Mouse (Mus musculus) embryonic facial prominence, embryonic 11.5 days (tissue): ENCODE data around the gene Mphosph9. TPM values are rescaled to one million over a fixed set of nuclear protein-coding genes. Genes with fewer than 3 reads are reported as not detected.
"Not testable (repeated sequence)": the region's sequence is repeated elsewhere in the genome, so short reads cannot be mapped to it uniquely, and the experiment has no call there.

Source experiments
- ATAC-seq: fragments of 200-750 bp; cut with Nextera tagmentation; replicated peaks from 2 replicates; pipeline ENCODE4 v1.8.0; 2017; ENCODE audit warnings: low read depth; ENCODE audit not compliant: insufficient number of reproducible peaks, low FRiP score, low TSS enrichment
- DNase-seq: peaks from one replicate; pipeline ENCODE4 v3.0.0-alpha.2; 2015; ENCODE audit warnings: low spot score
- H3K27ac ChIP-seq: fragments of 300-500 bp; sonication (generic); replicated peaks from 2 replicates; pipeline ENCODE4 v1.5.1; 2014; ENCODE audit warnings: mild to moderate bottlenecking, low read depth, low read length, control low read depth
- H3K27me3 ChIP-seq: fragments of 300-500 bp; sonication (generic); 2 replicates; pipeline ENCODE4 v1.6.1; 2014; ENCODE audit warnings: mild to moderate bottlenecking, low read length, moderate library complexity, mixed read lengths; ENCODE audit not compliant: control insufficient read depth, insufficient read depth
- H3K36me3 ChIP-seq: fragments of 300-500 bp; sonication (generic); replicated peaks from 2 replicates; pipeline ENCODE4 v1.6.1; 2014; ENCODE audit warnings: low read depth, mild to moderate bottlenecking, low read length, moderate library complexity, mixed read lengths; ENCODE audit not compliant: control insufficient read depth, insufficient read depth
- H3K4me1 ChIP-seq: fragments of 300-500 bp; sonication (generic); 2 replicates; pipeline ENCODE4 v1.6.1; 2014; ENCODE audit warnings: low read length, mixed read lengths; ENCODE audit not compliant: control insufficient read depth, insufficient read depth
- H3K4me2 ChIP-seq: fragments of 300-500 bp; sonication (generic); 2 replicates; pipeline ENCODE4 v1.6.1; 2014; ENCODE audit warnings: low read depth, mild to moderate bottlenecking, control low read depth, low read length, moderate library complexity
- H3K4me3 ChIP-seq: fragments of 300-500 bp; sonication (generic); 2 replicates; pipeline ENCODE4 v1.5.1; 2014; ENCODE audit warnings: low read depth, low read length, control low read depth
- H3K9ac ChIP-seq: fragments of 300-500 bp; sonication (generic); replicated peaks from 2 replicates; pipeline ENCODE4 v1.6.1; 2014; ENCODE audit warnings: mild to moderate bottlenecking, control low read depth, low read length
- H3K9me3 ChIP-seq: fragments of 300-500 bp; sonication (generic); replicated peaks from 2 replicates; pipeline ENCODE4 v1.6.1; 2016; ENCODE audit warnings: mild to moderate bottlenecking, low read length, inconsistent platforms, mixed read lengths; ENCODE audit not compliant: control insufficient read depth
- WGBS: fragments of 180-500 bp; shearing (Covaris S2); extraction: QIAGEN DNeasy Blood & Tissue Kit; methylation state at CpG from one replicate; pipeline ENCODE4 v1.1.7; 2014; 5-methylcytosine and 5-hydroxymethylcytosine counted together
- polyA plus RNA-seq: library from polyadenylated mRNA; unstranded; fragments of >200 nt; fragmentation: Nextera tagmentation; extraction: Ambion mirVana; gene quantifications from 2 replicates; pipeline ENCODE4 v1.2.1, GENCODE M21; 2014

The Mphosph9 gene
- polyA plus RNA-seq, 1 experiment from 2014 or later = 17.4 TPM

GRCm38 (mm10) chr5:124351604-124352003 is 23.8 kb upstream of the Mphosph9 start:
- Histone ChIP-seq H3K4me2 (peak overlapping the region; percentile 90), H3K9ac (peak overlapping the region; percentile 100), H3K4me1 (peaks cover 12% of the 10 kb centered on the region), H3K27me3 (no peaks in the 10 kb centered on the region), H3K9me3 (no peaks in the 10 kb centered on the region), H3K4me3 (peak overlapping the region; percentile 99), H3K27ac (peak overlapping the region; percentile 99), H3K36me3 (peaks cover 10% of the 10 kb centered on the region)
- DNase-seq = peak; percentile 24
- 38% methylated on average over 3 of the region's 3 CpGs for WGBS
- peak; percentile 8; the same call in 1 of the 2 replicates for ATAC-seq

- DNase-seq = peak; percentile 58
- 33% methylated on average over 7 of the region's 7 CpGs for WGBS
- peak overlapping the region; percentile 99 for H3K4me3 ChIP-seq
- no peaks in the 10 kb centered on the region for H3K9me3 ChIP-seq
- H3K36me3 ChIP-seq = peaks cover 12% of the 10 kb centered on the region
- no peaks in the 10 kb centered on the region for H3K27me3 ChIP-seq
- peak; percentile 44 for ATAC-seq
- H3K4me2 ChIP-seq = peak overlapping the region; percentile 90
- peak overlapping the region; percentile 99 for H3K27ac ChIP-seq
- peaks cover 12% of the 10 kb centered on the region for H3K4me1 ChIP-seq
- H3K9ac ChIP-seq = peak overlapping the region; percentile 100
These were observed 23.4 kb upstream of the Mphosph9 start for GRCm38 (mm10) chr5:124351111-124351560.

DNA sequence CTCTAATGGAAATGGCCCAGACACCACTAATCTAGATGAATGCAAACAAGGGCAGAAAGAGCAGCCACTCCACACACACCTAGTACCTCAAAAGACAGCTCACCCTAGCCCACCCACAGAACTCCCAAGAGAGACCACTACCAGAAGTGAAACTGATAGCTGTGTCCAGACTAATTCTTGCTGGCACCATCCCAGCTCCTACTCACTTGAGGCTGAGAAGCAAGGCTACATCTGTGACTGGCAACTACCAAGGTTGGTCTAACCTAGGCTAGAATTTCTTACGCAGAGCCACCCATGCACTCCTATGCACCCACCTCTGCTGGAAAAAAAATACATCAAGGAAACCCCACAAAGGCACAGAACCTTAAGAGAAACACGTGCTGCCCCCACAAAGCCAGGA is 22.6 kb upstream of the Mphosph9 start:
- H3K4me2 ChIP-seq = no peak overlapping the region
- 93% methylated on average over 2 of the region's 2 CpGs for WGBS
- DNase-seq = no peak
- peaks cover 13% of the 10 kb centered on the region for H3K36me3 ChIP-seq
- ATAC-seq = no peak
- peak overlapping the region; percentile 100 for H3K9ac ChIP-seq
- no peak overlapping the region for H3K4me3 ChIP-seq
- H3K27me3 ChIP-seq = no peaks in the 10 kb centered on the region
- no peaks in the 10 kb centered on the region for H3K9me3 ChIP-seq
- peaks cover 12% of the 10 kb centered on the region for H3K4me1 ChIP-seq
- H3K27ac ChIP-seq = no peak overlapping the region; the same call in 1 of the 2 replicates

DNA sequence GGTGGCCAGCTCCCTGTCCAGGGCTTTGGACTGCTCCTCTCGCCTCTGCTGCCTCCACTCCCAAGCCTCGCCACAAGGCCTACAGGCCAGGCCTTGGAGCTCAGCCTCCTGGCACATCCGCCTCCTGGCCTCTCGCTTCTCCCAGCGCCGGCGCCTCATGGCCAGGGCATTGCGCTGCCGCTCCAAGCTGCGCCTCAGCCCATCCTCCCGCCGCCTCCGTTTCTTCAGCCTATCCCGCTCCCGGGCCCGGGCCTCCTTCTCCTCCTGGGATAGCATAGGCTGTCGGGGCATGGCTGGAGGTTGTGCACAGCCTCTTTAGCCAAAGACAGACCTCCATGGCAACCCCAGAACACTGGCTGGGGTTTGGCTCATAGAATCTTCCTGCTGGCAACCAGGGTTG is 21.4 kb upstream of the Mphosph9 start:
- H3K27ac ChIP-seq = no peak overlapping the region
- no peak overlapping the region for H3K4me2 ChIP-seq

GRCm38 (mm10) chr5:124342897-124343296 is 15.1 kb upstream of the Mphosph9 start:
- no peak overlapping the region for H3K4me2 ChIP-seq
- WGBS = 84% methylated on average over 8 of the region's 8 CpGs
- no peaks in the 10 kb centered on the region for H3K4me1 ChIP-seq
- ATAC-seq = no peak
- no peak overlapping the region for H3K9ac ChIP-seq
- no peaks in the 10 kb centered on the region for H3K27me3 ChIP-seq
- no peaks in the 10 kb centered on the region for H3K9me3 ChIP-seq
- H3K36me3 ChIP-seq = peaks cover 7% of the 10 kb centered on the region
- DNase-seq = no peak
- no peak overlapping the region for H3K4me3 ChIP-seq
- no peak overlapping the region for H3K27ac ChIP-seq

More for the DNA sequence above, 21.4 kb upstream of the Mphosph9 start:
- Histone ChIP-seq H3K36me3 (peaks cover 16% of the 10 kb centered on the region), H3K4me1 (peaks cover 12% of the 10 kb centered on the region), H3K9me3 (no peaks in the 10 kb centered on the region), H3K9ac (no peak overlapping the region), H3K4me3 (no peak overlapping the region), H3K27me3 (no peaks in the 10 kb centered on the region)
- DNase-seq (no peak), ATAC-seq (no peak)
- 93% methylated on average over 17 of the region's 17 CpGs for WGBS

DNA sequence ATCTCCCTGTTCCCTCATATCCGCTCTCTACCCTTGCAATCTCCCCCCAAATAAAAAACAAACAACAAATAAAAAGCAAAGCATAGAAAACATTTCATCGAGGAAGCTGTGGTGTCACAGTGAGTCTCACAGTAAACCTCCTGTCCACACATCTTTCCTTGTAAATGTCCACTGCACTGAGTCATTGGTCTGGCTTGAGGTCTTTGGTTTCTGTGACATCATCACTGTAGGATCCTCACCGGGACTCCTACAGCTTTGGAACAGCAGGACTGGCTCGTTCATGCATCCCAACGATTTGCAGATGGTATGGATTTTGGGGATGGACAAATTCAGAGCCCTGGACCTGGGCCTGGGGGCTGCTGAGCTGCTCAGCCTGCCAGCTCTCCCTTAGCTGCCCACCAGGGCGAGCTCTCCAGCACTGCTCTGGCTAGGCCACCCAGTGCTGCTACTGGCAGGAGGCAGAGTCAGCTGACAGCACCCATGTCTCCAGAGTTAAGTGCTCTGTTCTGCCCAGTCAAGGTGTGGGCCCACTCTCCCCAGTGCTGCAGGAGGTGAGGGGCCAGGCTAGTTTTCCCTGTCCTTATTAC is 14.1 kb upstream of the Mphosph9 start:
- H3K27ac ChIP-seq, H3K4me1 ChIP-seq, H3K9ac ChIP-seq, H3K27me3 ChIP-seq, H3K4me3 ChIP-seq, H3K4me2 ChIP-seq, H3K36me3 ChIP-seq, H3K9me3 ChIP-seq, DNase-seq: not testable (repeated sequence)
- ATAC-seq = 0 out of 2 replicates have a peak, but pooled peaks have one; percentile 10
- WGBS = 65% methylated on average over 6 of the region's 6 CpGs

DNA sequence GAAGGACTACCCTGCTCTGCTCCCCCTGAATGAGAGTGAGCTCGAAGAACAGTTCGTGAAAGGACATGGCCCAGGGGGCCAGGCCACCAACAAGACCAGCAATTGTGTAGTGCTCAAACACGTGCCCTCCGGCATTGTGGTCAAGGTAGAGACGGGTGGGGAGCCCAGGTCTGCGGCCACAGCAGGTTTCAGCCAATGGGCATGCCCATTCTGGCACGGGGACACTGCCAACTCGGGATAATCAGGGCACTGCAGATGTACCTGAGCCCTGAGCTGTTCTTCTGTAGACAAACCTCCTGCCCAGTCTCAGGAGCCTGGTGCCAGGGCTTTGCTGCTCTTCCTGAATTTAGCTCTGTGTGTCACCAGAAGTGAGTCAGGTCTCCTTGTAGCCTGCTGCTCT is 11.0 kb upstream of the Mphosph9 start:
- H3K9ac ChIP-seq = no peak overlapping the region
- no peak overlapping the region for H3K27ac ChIP-seq
- H3K4me2 ChIP-seq = no peak overlapping the region
- no peaks in the 10 kb centered on the region for H3K27me3 ChIP-seq
- no peaks in the 10 kb centered on the region for H3K9me3 ChIP-seq
- H3K36me3 ChIP-seq = no peaks in the 10 kb centered on the region
- DNase-seq (no peak), ATAC-seq (no peak)
- H3K4me1 ChIP-seq = no peaks in the 10 kb centered on the region
- H3K4me3 ChIP-seq = no peak overlapping the region
- 84% methylated on average over 8 of the region's 8 CpGs for WGBS

DNA sequence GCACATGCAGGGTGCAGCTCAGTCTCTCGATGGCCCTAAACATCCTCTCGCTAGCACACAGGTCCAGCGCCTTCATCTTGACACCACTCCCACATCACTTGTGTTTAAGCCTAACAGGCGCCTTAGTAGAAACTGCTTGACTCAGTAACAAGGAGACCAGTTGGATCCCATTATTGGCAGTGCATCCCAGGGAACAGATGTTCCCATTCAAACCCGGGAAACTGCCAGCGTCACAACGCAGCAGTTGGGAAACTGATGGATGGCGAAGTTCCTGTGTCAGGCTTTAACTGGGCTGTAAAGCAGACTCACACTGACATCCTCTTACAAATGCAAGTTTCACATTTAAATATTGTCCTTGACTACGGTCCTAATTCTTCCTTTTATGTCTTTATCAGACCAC is 10.1 kb upstream of the Mphosph9 start:
- Histone ChIP-seq H3K4me1 (no peaks in the 10 kb centered on the region; the same call in 1 of the 2 replicates), H3K27me3 (no peaks in the 10 kb centered on the region)

More for the DNA sequence above, 10.1 kb upstream of the Mphosph9 start:
- no peak overlapping the region for H3K9ac ChIP-seq
- 53% methylated on average over 9 of the region's 9 CpGs for WGBS
- H3K4me3 ChIP-seq = no peak overlapping the region
- no peak for DNase-seq
- no peak overlapping the region for H3K27ac ChIP-seq
- no peak for ATAC-seq
- no peaks in the 10 kb centered on the region for H3K36me3 ChIP-seq
- no peaks in the 10 kb centered on the region for H3K9me3 ChIP-seq
- H3K4me2 ChIP-seq = no peak overlapping the region
